Mouse (Mus musculus): ENCODE measurements around the gene Nbea.
"Not testable (repeated sequence)": the region's sequence is repeated elsewhere in the genome, so short reads cannot be mapped to it uniquely, and the experiment has no call there.

Nbea gene

GRCm38 (mm10) chr3:55652321-55652720 is 531.2 kb downstream of the Nbea start:
- DNase-seq: peak; percentile 43

GRCm38 (mm10) chr3:55651877-55652276 is 531.6 kb downstream of the Nbea start:
- no peak for DNase-seq

- DNase-seq: no peak
Observed at GRCm38 (mm10) chr3:55649541-55649940, 534.0 kb downstream of the Nbea start.

GRCm38 (mm10) chr3:55648299-55648698 is 535.2 kb downstream of the Nbea start:
- peak; percentile 34 for DNase-seq

- peak; percentile 42 for DNase-seq
Observed at GRCm38 (mm10) chr3:55647176-55647575, 536.3 kb downstream of the Nbea start.

- peak; percentile 28 for DNase-seq
Observed at GRCm38 (mm10) chr3:55646437-55646836, 537.1 kb downstream of the Nbea start.

- DNase-seq: peak; percentile 70
Observed at GRCm38 (mm10) chr3:55644035-55644618, 539.4 kb downstream of the Nbea start.

GRCm38 (mm10) chr3:55637660-55638059 is 545.8 kb downstream of the Nbea start:
- no peak for DNase-seq

GRCm38 (mm10) chr3:55635542-55636172 is 547.8 kb downstream of the Nbea start:
- no peak for DNase-seq

GRCm38 (mm10) chr3:55627054-55627453 is 556.4 kb downstream of the Nbea start:
- DNase-seq: no peak

- DNase-seq: not testable (repeated sequence)
Observed at GRCm38 (mm10) chr3:55621958-55622357, 561.5 kb downstream of the Nbea start.

- no peak for DNase-seq
Observed at GRCm38 (mm10) chr3:55618396-55618795, 565.1 kb downstream of the Nbea start.

- no peak for DNase-seq
Observed at GRCm38 (mm10) chr3:55612459-55613115, 570.9 kb downstream of the Nbea start.

- DNase-seq: no peak
Observed at GRCm38 (mm10) chr3:55612023-55612422, 571.5 kb downstream of the Nbea start.

GRCm38 (mm10) chr3:55610191-55610590 is 573.3 kb downstream of the Nbea start:
- DNase-seq: no peak

- no peak for DNase-seq
Observed at GRCm38 (mm10) chr3:55600286-55600685, 583.2 kb downstream of the Nbea start.

- DNase-seq: no peak
Observed at GRCm38 (mm10) chr3:55599366-55600085, 584.0 kb downstream of the Nbea start.

- no peak for DNase-seq
Observed at GRCm38 (mm10) chr3:55598681-55599080, 584.8 kb downstream of the Nbea start.

GRCm38 (mm10) chr3:55593312-55593711 is 590.2 kb downstream of the Nbea start:
- no peak for DNase-seq

GRCm38 (mm10) chr3:55590727-55591126 is 592.8 kb downstream of the Nbea start:
- no peak for DNase-seq

GRCm38 (mm10) chr3:55590291-55590690 is 593.2 kb downstream of the Nbea start:
- DNase-seq: peak; percentile 77

GRCm38 (mm10) chr3:55589402-55589944 is 594.0 kb downstream of the Nbea start:
- peak; percentile 21 for DNase-seq
